Mouse (Mus musculus) erythroid progenitor cell, adult 5-6 weeks (primary cell): Measurements from ENCODE around the gene Vax2. TPM values are rescaled to one million over a fixed set of nuclear protein-coding genes. Genes with fewer than 3 reads are reported as not detected.

Source experiments
- ATAC-seq: replicated peaks from 2 replicates; pipeline ENCODE4 v1.8.0; 2016; ENCODE audit warnings: moderate number of reproducible peaks, mild to moderate bottlenecking, moderate TSS enrichment, inconsistent platforms; ENCODE audit not compliant: poor library complexity, low FRiP score, severe bottlenecking
- total RNA-seq, 2 experiments: library from RNA; stranded (forward) in 1 of 2; stranded (reverse) in 1 of 2; fragments of 150-400 nt in 1 of 2; fragments of 186-747, 209-891 nt in 1 of 2; gene quantifications; 2 replicates each; pipeline versions ENCODE4 v1.2.3 to v1.2.4; 2015 to 2017; ENCODE audit warnings: low replicate concordance in 2 of 2

The Vax2 gene
- total RNA-seq, 2 experiments from 2014 or later = not detected

- ATAC-seq = no peak
These were observed 38.2 kb downstream of the Vax2 start for GRCm38 (mm10) chr6:83749286-83749685.

GRCm38 (mm10) chr6:83750171-83750684 lies 39.2 kb downstream of the Vax2 start:
- no peak; the same call in 1 of the 2 replicates for ATAC-seq

GRCm38 (mm10) chr6:83756051-83756450 lies 45.0 kb downstream of the Vax2 start:
- ATAC-seq = no peak

GRCm38 (mm10) chr6:83762344-83762743 lies 51.3 kb downstream of the Vax2 start, which contains the start of gene Ankrd53:
Ankrd53 (plus strand) TSS chr6:83762644.
- ATAC-seq = no peak

- no peak for ATAC-seq
These were observed 51.9 kb downstream of the Vax2 start for GRCm38 (mm10) chr6:83762880-83763431.

GRCm38 (mm10) chr6:83766982-83767381 lies 55.9 kb downstream of the Vax2 start:
- no peak for ATAC-seq

- ATAC-seq = no peak
These were observed 57.4 kb downstream of the Vax2 start for GRCm38 (mm10) chr6:83768485-83768884.

- no peak for ATAC-seq
These were observed 63.1 kb downstream of the Vax2 start for GRCm38 (mm10) chr6:83774126-83774525.

GRCm38 (mm10) chr6:83774781-83775563 lies 63.9 kb downstream of the Vax2 start:
- 0 out of 2 replicates have a peak, but pooled peaks have one; percentile 10 for ATAC-seq

- ATAC-seq = peak; percentile 85
These were observed 64.7 kb downstream of the Vax2 start, which contains the start of gene Tex261 for GRCm38 (mm10) chr6:83775638-83776293. Tex261 (minus strand) TSS chr6:83775813.

GRCm38 (mm10) chr6:83778306-83778705 lies 67.2 kb downstream of the Vax2 start:
- no peak for ATAC-seq

- ATAC-seq = 0 out of 2 replicates have a peak, but pooled peaks have one; percentile 60
These were observed 68.0 kb downstream of the Vax2 start for GRCm38 (mm10) chr6:83779026-83779425.

- no peak for ATAC-seq
These were observed 75.4 kb downstream of the Vax2 start for GRCm38 (mm10) chr6:83786426-83786825.

Other genes starting within 250 kb of the Vax2 start
- gene Dguok, start 204.3 kb upstream of the Vax2 start, total RNA-seq (2015; ENCODE audit: low replicate concordance) = 26.0 and 58.4 TPM in 2 replicates
- gene Dguok, start 204.3 kb upstream of the Vax2 start, total RNA-seq (2017; ENCODE audit: low replicate concordance) = 25.1 and 27.7 TPM in 2 replicates
- not detected in 2 replicates for gene Actg2, start 175.0 kb upstream of the Vax2 start, total RNA-seq (2015; ENCODE audit: low replicate concordance)
- gene Actg2, start 175.0 kb upstream of the Vax2 start, total RNA-seq (2017; ENCODE audit: low replicate concordance) = not detected in 2 replicates
- 10.5 and 13.3 TPM in 2 replicates for gene Stambp, start 138.5 kb upstream of the Vax2 start, total RNA-seq (2015; ENCODE audit: low replicate concordance)
- 1.0 and 9.7 TPM in 2 replicates for gene Stambp, start 138.5 kb upstream of the Vax2 start, total RNA-seq (2017; ENCODE audit: low replicate concordance)
- gene Clec4f, start 55.1 kb upstream of the Vax2 start, total RNA-seq (2015; ENCODE audit: low replicate concordance) = not detected in 2 replicates
- gene Clec4f, start 55.1 kb upstream of the Vax2 start, total RNA-seq (2017; ENCODE audit: low replicate concordance) = not detected in 2 replicates
- not detected in 2 replicates for gene Cd207, start 33.4 kb upstream of the Vax2 start, total RNA-seq (2015; ENCODE audit: low replicate concordance)
- gene Cd207, start 33.4 kb upstream of the Vax2 start, total RNA-seq (2017; ENCODE audit: low replicate concordance) = not detected in 2 replicates
- gene Atp6v1b1, start 31.7 kb downstream of the Vax2 start, total RNA-seq (2015; ENCODE audit: low replicate concordance) = not detected in 2 replicates
- gene Atp6v1b1, start 31.7 kb downstream of the Vax2 start, total RNA-seq (2017; ENCODE audit: low replicate concordance) = not detected in 2 replicates
- gene Ankrd53, start 51.4 kb downstream of the Vax2 start, total RNA-seq (2015; ENCODE audit: low replicate concordance) = not detected in 2 replicates
- not detected in 2 replicates for gene Ankrd53, start 51.4 kb downstream of the Vax2 start, total RNA-seq (2017; ENCODE audit: low replicate concordance)
- 18.9 and 21.3 TPM in 2 replicates for gene Tex261, start 64.5 kb downstream of the Vax2 start, total RNA-seq (2015; ENCODE audit: low replicate concordance)
- gene Tex261, start 64.5 kb downstream of the Vax2 start, total RNA-seq (2017; ENCODE audit: low replicate concordance) = 13.2 and 15.1 TPM in 2 replicates
- gene Nagk, start 83.7 kb downstream of the Vax2 start, total RNA-seq (2015; ENCODE audit: low replicate concordance) = 4.3 and 5.0 TPM in 2 replicates
- gene Nagk, start 83.7 kb downstream of the Vax2 start, total RNA-seq (2017; ENCODE audit: low replicate concordance) = 3.6 and 4.1 TPM in 2 replicates
- gene Paip2b, start 120.5 kb downstream of the Vax2 start, total RNA-seq (2015; ENCODE audit: low replicate concordance) = 4.7 and 8.8 TPM in 2 replicates
- 5.7 and 7.2 TPM in 2 replicates for gene Paip2b, start 120.5 kb downstream of the Vax2 start, total RNA-seq (2017; ENCODE audit: low replicate concordance)
- gene Zfp638, start 155.8 kb downstream of the Vax2 start, total RNA-seq (2015; ENCODE audit: low replicate concordance) = 51.6 and 71.0 TPM in 2 replicates
- 62.9 and 115 TPM in 2 replicates for gene Zfp638, start 155.8 kb downstream of the Vax2 start, total RNA-seq (2017; ENCODE audit: low replicate concordance)